Mouse (Mus musculus) myocyte (in vitro differentiated cells): Measurements from ENCODE around the gene Bivm. TPM values are rescaled to one million over a fixed set of nuclear protein-coding genes. Genes with fewer than 3 reads are reported as not detected.

Experiments
- H3K27me3 ChIP-seq: one replicate; pipeline ENCODE4 v1.6.1; 2011; ENCODE audit not compliant: control insufficient read depth, insufficient read depth, insufficient read length
- H3K36me3 ChIP-seq: one replicate; pipeline ENCODE4 v1.6.1; 2011; ENCODE audit not compliant: control insufficient read depth, insufficient read depth
- H3K4me2 ChIP-seq: one replicate; pipeline ENCODE4 v1.6.1; 2011; ENCODE audit warnings: low read depth, control low read depth
- H3K4me3 ChIP-seq: one replicate; pipeline ENCODE4 v1.5.1; 2011; ENCODE audit warnings: mild to moderate bottlenecking, control low read depth, moderate library complexity
- H3K79me2 ChIP-seq: one replicate; pipeline ENCODE4 v1.6.1; 2011; ENCODE audit not compliant: control insufficient read depth, insufficient read depth
- H3ac ChIP-seq: one replicate; pipeline ENCODE4 v1.6.1; 2011; ENCODE audit not compliant: control insufficient read depth, insufficient read length
- CEBPB ChIP-seq: IDR thresholded peaks from 2 replicates; pipeline ENCODE4 v1.6.1; 2011; ENCODE audit warnings: mild to moderate bottlenecking, moderate library complexity; ENCODE audit not compliant: poor library complexity, insufficient read depth, severe bottlenecking
- E2F4 ChIP-seq: IDR thresholded peaks from one replicate; pipeline ENCODE4 v1.6.1; 2011; ENCODE audit warnings: mild to moderate bottlenecking, control low read depth, moderate library complexity; ENCODE audit not compliant: insufficient read depth
- MAX ChIP-seq: IDR thresholded peaks from one replicate; pipeline ENCODE4 v1.6.1; 2011; ENCODE audit warnings: low read depth, mild to moderate bottlenecking, control low read depth
- MYOD1 ChIP-seq, 3 experiments: IDR thresholded peaks; one replicate each; pipeline ENCODE4 v1.6.1; 2011; ENCODE audit warnings: control low read depth in 2 of 3, low read depth in 2 of 3, mild to moderate bottlenecking in 2 of 3, moderate library complexity in 1 of 3; ENCODE audit not compliant: insufficient read length in 2 of 3, control insufficient read depth in 1 of 3
- MYOG ChIP-seq, 3 experiments: IDR thresholded peaks; one replicate each; pipeline ENCODE4 v1.6.1; 2011; ENCODE audit warnings: control low read depth in 2 of 3, low read depth in 2 of 3, mild to moderate bottlenecking in 2 of 3; ENCODE audit not compliant: insufficient read length in 2 of 3, control insufficient read depth in 1 of 3, insufficient read depth in 1 of 3
- POLR2A ChIP-seq: IDR thresholded peaks from one replicate; pipeline ENCODE4 v1.6.1; 2011; ENCODE audit warnings: low read depth, mild to moderate bottlenecking, control low read depth, moderate library complexity; ENCODE audit not compliant: insufficient read length
- POLR2AphosphoS2 ChIP-seq: IDR thresholded peaks from one replicate; pipeline ENCODE4 v1.6.1; 2011; ENCODE audit warnings: low read depth, control low read depth; ENCODE audit not compliant: insufficient read length
- REST ChIP-seq: IDR thresholded peaks from one replicate; pipeline ENCODE4 v1.6.1; 2011; ENCODE audit warnings: mild to moderate bottlenecking, control low read depth, moderate library complexity; ENCODE audit not compliant: insufficient read depth, insufficient read length
- SRF ChIP-seq: IDR thresholded peaks from one replicate; pipeline ENCODE4 v1.6.1; 2011; ENCODE audit warnings: low read depth; ENCODE audit not compliant: control insufficient read depth, insufficient read length
- TCF12 ChIP-seq: IDR thresholded peaks from one replicate; pipeline ENCODE4 v1.6.1; 2011; ENCODE audit warnings: mild to moderate bottlenecking, control low read depth; ENCODE audit not compliant: poor library complexity, insufficient read depth, severe bottlenecking
- TCF3 ChIP-seq: IDR thresholded peaks from one replicate; pipeline ENCODE4 v1.6.1; 2011; ENCODE audit warnings: low read depth, control low read depth; ENCODE audit not compliant: insufficient read length
- USF1 ChIP-seq: IDR thresholded peaks from one replicate; pipeline ENCODE4 v1.6.1; 2011; ENCODE audit warnings: low read depth, mild to moderate bottlenecking, control low read depth, moderate library complexity
- polyA plus RNA-seq: library from polyadenylated mRNA; unstranded; fragments of >200 nt; fragmentation: generic; extraction: Trizol; gene quantifications from one replicate; pipeline ENCODE4 v1.2.1, GENCODE M21; 2012; ENCODE audit warnings: missing spikeins

Gene Bivm
- 8.1 TPM for polyA plus RNA-seq

DNA sequence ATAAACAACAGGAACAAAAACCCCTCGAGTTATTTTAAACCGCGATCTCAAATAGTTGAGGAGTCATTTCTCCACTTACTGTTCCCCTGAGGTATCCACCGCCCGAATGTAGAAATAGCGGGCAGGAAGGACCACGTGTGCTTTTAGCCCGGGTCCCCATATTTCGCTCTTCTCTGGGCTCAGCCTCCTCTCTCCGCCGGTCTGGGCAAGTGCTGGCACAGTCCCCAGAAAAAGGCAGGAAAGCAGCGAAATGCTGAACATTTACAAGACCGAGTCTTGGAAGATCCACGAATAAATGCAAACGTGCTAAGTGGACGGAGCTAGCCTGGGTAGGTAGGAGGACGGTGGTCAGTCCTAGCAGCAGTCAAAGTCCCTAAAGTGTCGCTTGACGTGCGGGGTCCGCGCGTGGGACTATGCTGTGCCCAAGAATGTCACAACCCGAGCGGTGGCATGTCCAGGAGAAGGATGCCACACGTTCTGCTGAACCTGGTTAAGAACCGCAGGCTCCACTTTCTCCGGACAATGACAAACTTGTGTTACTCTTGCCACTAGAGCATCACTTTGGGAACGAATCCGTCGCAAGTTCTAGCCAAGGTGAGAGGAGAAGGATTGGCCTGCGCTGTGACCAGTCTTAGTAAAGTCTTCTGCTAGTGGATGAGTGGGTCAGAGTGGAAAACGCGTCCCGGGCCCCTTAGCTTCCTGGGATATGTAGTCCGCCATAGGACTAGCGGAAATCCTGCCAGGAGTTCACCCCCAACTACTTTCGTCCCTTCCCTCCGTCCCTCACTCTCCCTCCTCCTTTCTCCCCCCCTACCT, at the start of gene Bivm, which contains the start of gene Kdelc1:
Gene Bivm (plus strand): TSS at position 719 of the 816 bp plus-strand sequence.
Gene Kdelc1 (minus strand): TSS at position 570 of the 816 bp plus-strand sequence.
- Histone ChIP-seq H3K27me3 (no peaks in the 10 kb centered on the region), H3ac (peak within 1 kb of the TSS; percentile 82), H3K4me3 (peak within 1 kb of the TSS; percentile 78), H3K4me2 (peak within 1 kb of the TSS; percentile 91), H3K36me3 (peaks cover 31% of the 10 kb centered on the region), H3K79me2 (peaks cover 21% of the 10 kb centered on the region)
- peak; percentile 67 for TF ChIP-seq POLR2AphosphoS2
- peak; percentile 15 for TF ChIP-seq USF1
- peak; percentile 64 for TF ChIP-seq POLR2A
- no peak for TF ChIP-seq REST
- TF ChIP-seq E2F4, result no peak

DNA sequence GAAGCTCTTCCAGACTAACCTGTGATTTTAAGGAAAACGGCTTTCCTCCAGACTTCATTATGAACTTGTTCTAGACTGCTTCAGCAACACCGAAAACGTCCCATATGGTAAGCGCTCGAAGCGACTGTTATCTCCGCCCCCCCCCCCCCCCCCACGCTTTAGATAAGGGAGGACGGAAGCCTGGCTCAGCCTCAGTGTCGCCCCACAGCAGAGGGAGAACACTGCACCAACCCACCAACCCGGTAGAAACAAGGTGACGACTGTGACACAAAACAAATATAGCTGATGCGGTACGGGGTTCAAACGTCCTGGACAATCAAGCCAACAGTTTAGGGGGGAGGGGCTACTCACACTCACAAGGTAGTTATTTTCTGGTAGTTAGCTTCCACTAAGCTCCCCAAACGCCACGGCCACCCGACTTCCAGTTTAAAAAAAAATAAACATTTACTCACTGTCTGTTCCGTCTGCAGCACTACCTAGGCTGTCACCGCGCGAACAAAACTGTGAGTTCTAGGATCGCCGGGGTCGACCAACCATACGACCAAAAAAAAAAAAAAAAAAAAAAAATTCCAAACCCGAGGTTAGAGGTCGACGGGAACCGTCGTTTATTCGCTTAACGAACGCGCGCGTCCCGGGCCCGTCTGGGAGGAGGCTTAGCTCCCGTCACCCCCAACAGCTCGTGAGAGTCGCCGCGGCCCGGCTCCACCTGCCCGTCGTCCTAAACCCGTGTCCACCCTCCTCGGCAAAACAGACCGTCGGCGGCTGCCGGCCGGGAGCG, 17.1 kb upstream of the Bivm start:
- peaks cover 19% of the 10 kb centered on the region for H3K36me3 ChIP-seq
- no peaks in the 10 kb centered on the region for H3K27me3 ChIP-seq
- H3ac ChIP-seq, result peak overlapping the region; percentile 57
- peak overlapping the region; percentile 65 for H3K4me2 ChIP-seq
- TF ChIP-seq SRF (no peak), REST (no peak), TCF12 (no peak), MYOD1 (IDR thresholded peaks at IDR 0.05; ENCODE audit: control insufficient read depth in 1 of 3, insufficient read length in 2 of 3, low read depth in 2 of 3) (no peak), CEBPB (no peak), E2F4 (no peak), POLR2AphosphoS2 (no peak), TCF3 (no peak), MYOG (IDR thresholded peaks at IDR 0.05; ENCODE audit: control insufficient read depth in 1 of 3, insufficient read depth in 1 of 3, insufficient read length in 2 of 3, low read depth in 2 of 3) (no peak), USF1 (no peak), POLR2A (no peak), MAX (no peak)
- H3K79me2 ChIP-seq, result peaks cover 27% of the 10 kb centered on the region
- H3K4me3 ChIP-seq, result peak overlapping the region; percentile 53

DNA sequence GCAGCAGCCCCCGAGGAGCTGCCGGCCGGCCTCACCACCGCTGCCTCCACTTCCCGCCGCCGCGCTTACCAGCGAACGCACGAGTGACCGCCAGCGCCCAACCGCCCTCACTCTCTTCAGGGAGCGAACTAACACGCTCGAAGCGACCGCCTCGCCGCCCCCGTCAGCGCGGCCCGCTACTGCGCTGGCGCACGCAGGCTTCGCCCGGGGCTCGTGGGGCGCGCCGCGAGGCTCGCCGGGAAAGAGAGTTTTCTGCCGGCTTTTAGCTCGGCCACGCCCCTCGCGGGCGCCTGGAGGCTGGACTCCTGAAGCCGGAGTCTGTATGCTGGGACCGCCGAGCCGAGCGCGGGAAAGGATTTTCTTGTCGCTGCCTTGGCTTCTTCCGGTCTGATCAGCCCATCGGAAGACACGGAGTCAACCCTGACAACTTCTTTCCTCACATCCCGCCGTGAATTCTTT, 16.5 kb upstream of the Bivm start, which contains the start of gene Tex30:
Gene Tex30 (minus strand): TSS at position 183 of the 459 bp plus-strand sequence.
- Histone ChIP-seq H3K27me3 (no peaks in the 10 kb centered on the region), H3ac (peak within 1 kb of the TSS; percentile 57), H3K36me3 (peaks cover 20% of the 10 kb centered on the region), H3K4me2 (peak within 1 kb of the TSS; percentile 82), H3K4me3 (peak within 1 kb of the TSS; percentile 53), H3K79me2 (peaks cover 22% of the 10 kb centered on the region)
- TF ChIP-seq CEBPB (no peak), USF1 (no peak), E2F4 (peak; percentile 82), POLR2AphosphoS2 (peak; percentile 69), POLR2A (peak; percentile 93), REST (peak; percentile 48)

DNA sequence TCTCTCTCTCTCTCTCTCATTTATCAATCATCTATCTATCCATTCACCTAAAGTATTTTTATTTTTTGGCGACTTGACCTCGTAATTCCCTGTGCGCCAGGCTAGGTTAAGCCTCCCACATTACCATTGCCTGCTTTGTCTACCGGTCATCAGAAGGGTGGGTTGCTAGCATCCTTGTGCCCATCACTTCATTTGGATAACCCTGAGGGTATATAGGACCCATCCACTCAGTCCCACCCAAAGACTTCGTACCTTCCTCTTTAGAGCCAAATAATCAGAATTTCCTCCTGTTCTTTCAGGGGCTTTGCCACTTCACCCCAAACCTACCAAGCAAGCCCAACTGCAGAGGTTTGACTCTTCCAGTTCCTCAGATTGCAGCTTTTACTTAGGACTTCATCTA, 15.8 kb upstream of the Bivm start:
- peaks cover 24% of the 10 kb centered on the region for H3K36me3 ChIP-seq
- no peaks in the 10 kb centered on the region for H3K27me3 ChIP-seq
- peak overlapping the region; percentile 82 for H3K4me2 ChIP-seq
- TF ChIP-seq E2F4 (no peak), MYOD1 (IDR thresholded peaks at IDR 0.05; ENCODE audit: control insufficient read depth in 1 of 3, insufficient read length in 2 of 3, low read depth in 2 of 3) (no peak), POLR2A (no peak), TCF12 (no peak), MAX (no peak), POLR2AphosphoS2 (no peak), USF1 (no peak), SRF (no peak)
- H3K4me3 ChIP-seq, result peak overlapping the region; percentile 53
- H3ac ChIP-seq, result no peak overlapping the region
- H3K79me2 ChIP-seq, result peaks cover 19% of the 10 kb centered on the region

DNA sequence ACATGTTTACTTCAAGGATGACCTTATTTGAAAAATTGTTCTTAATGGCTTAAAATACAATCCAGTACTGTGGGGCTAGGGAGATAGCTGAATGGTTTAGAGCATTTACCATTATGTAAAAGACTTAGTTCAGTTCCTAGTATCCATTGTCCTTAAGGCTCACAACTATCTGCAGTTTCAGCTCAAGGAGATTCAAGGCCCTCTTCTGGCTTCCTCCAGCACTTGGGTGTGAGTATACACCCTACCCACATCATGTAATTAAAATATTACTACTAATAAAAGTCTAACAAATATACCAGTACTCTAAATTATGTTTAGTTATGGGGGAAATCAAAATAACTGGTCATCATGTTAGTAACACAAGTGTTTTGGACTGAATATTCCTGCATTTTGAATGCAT, 1.2 kb upstream of the Bivm start:
- TF ChIP-seq CEBPB (no peak), MYOG (IDR thresholded peaks at IDR 0.05; ENCODE audit: control insufficient read depth in 1 of 3, insufficient read depth in 1 of 3, insufficient read length in 2 of 3, low read depth in 2 of 3) (no peak), E2F4 (no peak), POLR2A (no peak), MAX (no peak), USF1 (no peak), POLR2AphosphoS2 (no peak), SRF (no peak), MYOD1 (IDR thresholded peaks at IDR 0.05; ENCODE audit: control insufficient read depth in 1 of 3, insufficient read length in 2 of 3, low read depth in 2 of 3) (no peak), REST (no peak), TCF12 (no peak), TCF3 (no peak)
- Histone ChIP-seq H3K79me2 (peaks cover 21% of the 10 kb centered on the region), H3K4me2 (peak overlapping the region; percentile 68), H3K36me3 (peaks cover 39% of the 10 kb centered on the region), H3ac (no peak overlapping the region), H3K4me3 (peak overlapping the region; percentile 78), H3K27me3 (no peaks in the 10 kb centered on the region)
